Mouse (Mus musculus) thymus, postnatal 4 days (tissue): ENCODE data around the gene Ttc27.

Source experiments
- DNase-seq: peaks from one replicate; pipeline ENCODE4 v3.0.0; 2021

Gene Ttc27

GRCm38 (mm10) chr17:74753628-74754104 is 36.1 kb downstream of the Ttc27 start:
- DNase-seq, result no peak

GRCm38 (mm10) chr17:74754369-74755118 is 37.0 kb downstream of the Ttc27 start:
- DNase-seq, result peak; percentile 10

DNA sequence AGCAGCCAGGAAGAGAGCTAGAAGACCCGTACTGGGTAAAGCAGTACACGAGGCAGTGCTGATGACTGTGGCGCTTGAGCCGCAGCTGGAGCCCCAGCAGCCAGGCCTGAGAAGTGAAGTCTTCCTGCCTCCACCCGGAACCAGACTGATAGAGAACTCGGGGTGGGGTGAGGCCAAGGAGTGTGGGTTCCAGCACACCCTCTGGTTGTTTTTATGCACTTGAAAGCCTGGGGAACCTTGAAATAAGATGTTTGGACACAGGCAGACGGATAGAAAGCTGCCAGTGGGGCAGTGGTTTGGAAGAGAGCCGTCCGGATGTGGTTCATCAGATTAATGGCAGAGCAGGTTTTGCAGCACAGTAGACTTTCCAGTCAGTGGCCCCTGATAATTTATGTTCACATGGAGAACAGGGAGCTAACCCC is 51.9 kb downstream of the Ttc27 start:
- DNase-seq, result no peak

GRCm38 (mm10) chr17:74772364-74772763 is 54.8 kb downstream of the Ttc27 start:
- DNase-seq, result no peak

- DNase-seq, result no peak
These were observed 56.0 kb downstream of the Ttc27 start for GRCm38 (mm10) chr17:74773556-74773955.

DNA sequence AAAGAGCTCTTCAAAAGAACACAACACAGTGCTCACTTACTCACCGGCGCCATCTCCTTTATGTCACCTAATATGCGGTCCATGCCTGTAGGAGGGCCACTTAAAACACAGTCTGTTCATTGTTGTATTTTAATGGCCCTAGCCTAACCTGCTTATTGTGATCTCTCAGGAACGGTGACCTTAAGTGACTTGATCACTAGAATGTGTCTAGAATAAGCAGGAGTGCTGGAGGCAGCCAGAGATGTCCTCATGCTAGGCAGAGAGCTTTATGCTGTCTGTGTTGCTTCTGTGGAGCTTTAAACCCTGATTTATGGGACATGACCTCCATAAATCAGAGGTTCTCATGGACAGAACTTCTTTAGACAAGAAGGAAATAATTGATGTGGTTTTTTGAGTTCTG is 62.6 kb downstream of the Ttc27 start:
- no peak for DNase-seq

DNA sequence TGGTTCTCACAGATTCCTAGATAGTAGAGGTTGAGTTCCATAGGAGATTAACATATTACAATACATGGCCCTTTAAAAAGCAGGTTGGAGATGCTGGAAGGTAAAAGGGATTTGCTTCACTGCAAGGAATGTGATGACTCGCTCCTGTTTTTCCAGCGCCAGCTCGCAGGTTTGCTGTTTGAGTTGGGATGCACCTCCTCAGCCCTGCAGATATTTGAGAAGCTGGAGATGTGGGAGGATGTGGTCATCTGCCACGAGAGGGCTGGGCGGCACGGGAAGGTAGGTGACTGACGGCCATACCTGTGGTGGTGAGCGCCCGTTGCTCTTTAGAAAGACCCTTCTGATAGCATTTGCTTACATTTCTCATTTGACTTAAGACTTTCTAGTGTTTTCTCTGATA is 63.1 kb downstream of the Ttc27 start:
- DNase-seq, result no peak

DNA sequence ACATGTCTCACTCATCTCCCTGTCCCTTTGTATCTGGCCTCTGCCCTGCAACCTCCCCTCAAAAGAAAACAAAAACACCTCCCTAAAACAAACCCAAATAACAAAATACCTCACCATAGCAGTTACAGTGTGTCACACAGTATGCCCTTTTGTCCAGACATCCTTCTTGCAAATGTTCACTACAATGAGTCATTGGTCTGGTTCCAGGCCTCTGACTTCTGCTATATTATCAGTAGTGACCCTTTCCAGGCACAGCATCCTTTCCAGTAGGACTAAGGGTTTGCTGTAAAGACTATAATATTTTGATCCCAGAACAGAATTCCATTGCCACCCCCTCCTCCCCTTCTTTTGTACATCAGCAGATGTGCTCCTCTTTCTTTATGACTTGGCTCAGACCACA is 64.4 kb downstream of the Ttc27 start:
- no peak for DNase-seq

DNA sequence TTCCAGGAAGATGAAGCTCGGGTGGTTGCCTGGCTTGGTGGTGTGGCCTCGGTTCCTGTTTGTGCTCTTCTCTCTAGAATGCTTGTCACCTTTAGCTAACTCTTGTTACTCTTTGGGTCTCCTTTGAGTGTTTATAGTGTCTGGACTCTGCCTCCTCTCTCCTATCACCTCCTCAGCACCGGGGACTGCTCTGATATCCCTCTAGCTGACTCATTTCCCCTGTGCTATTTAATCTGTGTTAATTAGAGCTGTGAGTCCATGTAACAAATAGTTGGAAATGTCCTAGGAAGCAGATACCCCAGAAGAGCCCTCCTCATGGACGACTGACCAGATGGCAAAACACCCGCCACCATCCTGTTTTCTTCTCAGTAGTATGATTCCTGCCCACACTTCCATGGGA is 68.1 kb downstream of the Ttc27 start:
- no peak for DNase-seq

- no peak for DNase-seq
These were observed 68.7 kb downstream of the Ttc27 start for GRCm38 (mm10) chr17:74786198-74786734.

DNA sequence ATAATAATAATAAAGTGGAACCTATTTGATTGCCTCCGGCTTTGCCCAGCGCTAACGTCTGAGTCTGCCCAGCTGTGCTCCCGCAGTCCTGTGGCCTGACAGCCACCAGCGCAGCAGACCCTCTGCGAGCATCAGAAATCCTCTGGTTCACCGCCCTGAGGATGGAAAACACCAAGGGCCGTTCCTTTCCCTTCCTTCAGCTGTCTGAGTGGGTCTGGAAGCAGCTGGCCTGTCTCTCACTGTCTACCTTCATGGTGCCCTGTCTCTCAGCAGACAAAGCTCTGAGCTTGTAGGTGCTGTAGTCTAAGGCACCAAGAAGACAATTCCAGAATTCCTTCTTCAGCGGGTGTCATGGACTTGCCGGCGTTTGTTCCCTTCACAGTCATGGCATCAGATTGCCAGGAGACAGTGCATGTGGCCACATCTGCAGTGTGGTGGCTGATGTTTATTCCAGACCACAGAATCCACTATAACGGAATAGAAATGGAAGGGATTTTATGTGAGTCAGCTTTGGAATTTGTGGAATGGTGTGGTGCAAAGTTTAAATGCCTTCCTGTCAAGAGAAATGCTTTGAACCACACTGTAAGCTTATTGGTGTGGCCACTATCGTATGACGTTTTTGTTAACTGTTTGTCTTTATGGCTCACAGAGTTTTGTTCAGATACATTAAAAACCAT is 78.6 kb downstream of the Ttc27 start:
- DNase-seq, result no peak

DNA sequence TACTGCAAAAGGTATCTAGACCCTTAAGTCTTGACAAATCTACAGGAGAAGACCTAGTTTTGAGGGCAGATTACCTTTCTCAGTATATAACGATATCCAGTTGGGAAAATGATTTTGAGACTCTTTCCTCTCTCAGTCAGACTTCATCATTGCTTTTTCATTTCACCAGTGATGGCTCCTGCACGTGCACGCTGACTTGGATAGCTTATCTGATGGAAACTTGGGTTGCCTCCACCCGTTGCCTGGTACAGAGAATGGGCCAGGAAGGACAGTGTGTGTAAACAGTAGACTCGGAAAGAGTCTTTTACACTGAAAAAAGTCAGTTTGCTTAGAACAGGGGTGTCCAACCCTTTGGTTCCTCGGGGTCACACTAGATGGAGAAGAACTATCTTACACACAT is 82.3 kb downstream of the Ttc27 start:
- no peak for DNase-seq

DNA sequence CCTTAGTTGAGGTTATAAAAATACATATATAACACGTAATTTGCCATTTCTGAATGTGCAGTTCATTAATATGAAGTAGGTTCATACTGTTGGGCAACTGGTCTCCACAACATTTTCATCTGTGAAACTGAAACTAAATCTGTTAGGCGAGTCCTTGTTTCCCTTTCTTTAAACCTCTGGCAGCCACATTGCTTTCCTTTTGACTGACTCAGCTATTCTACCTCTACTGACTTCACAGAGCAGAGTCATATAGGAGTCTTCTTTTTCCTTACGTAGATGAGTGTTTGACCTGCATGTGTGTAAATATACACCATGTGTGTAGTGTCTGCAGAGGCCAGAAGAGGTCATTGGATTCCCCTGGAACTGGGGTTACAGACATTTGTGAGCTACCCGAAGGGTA is 85.2 kb downstream of the Ttc27 start:
- no peak for DNase-seq

- DNase-seq, result no peak
These were observed 86.3 kb downstream of the Ttc27 start for GRCm38 (mm10) chr17:74803835-74804234.

GRCm38 (mm10) chr17:74804321-74804930 is 86.9 kb downstream of the Ttc27 start:
- no peak for DNase-seq

- DNase-seq, result no peak
These were observed 90.1 kb downstream of the Ttc27 start for GRCm38 (mm10) chr17:74807509-74808248.

DNA sequence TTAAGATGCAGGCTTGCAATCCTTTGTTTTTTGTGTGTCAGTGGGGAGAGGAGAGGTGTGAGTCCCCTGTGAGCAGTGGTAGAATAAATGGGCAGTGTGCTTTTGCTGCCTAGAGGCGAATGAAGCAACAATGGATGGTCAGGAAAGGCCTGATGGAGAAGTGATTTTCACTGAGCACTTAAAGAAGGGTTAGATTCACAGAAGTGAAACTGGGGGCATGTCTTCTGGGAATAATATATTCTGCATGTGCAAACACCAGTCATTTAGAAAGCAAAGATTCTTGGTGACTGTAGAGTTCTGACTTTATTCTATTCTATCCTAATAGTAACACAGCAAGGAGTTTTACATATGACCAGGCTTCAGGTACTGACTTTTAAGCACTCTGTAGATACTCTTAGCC is 90.8 kb downstream of the Ttc27 start:
- no peak for DNase-seq

GRCm38 (mm10) chr17:74808901-74809300 is 91.4 kb downstream of the Ttc27 start:
- no peak for DNase-seq

DNA sequence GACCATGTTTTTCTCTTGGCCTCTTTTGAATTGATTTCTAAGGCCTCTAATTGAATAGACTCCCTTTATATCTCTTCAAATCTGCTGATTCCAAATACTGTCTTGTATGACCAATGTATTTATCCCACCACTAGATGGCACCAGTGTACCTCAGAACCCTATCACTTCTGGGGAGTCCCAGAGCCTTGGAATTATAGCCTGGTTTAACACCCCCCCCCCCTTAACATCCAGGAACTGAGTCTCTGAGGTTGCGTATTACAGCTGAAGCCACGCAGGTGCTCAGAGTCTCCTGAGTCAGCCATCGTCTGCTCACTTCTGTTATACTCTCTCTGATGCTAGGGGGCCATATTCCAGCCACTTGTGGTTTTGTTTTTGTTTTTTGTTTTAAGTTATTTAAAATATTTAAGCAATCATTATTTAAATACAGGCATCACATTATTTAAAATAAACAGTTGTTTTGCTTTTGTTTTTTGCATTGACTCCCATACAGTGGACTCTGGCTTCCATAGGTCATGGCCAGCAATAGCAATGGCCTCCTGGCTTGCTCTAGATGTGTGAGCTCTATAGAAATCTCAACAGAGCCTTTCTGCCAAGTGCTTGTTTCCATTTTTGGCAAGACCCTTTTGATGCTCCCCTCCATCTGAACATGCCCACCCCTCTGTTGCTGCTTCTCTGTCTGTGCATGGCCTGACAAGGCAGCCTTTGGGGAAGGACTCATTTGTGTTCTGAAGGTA is 93.5 kb downstream of the Ttc27 start:
- peak; percentile 20 for DNase-seq

DNA sequence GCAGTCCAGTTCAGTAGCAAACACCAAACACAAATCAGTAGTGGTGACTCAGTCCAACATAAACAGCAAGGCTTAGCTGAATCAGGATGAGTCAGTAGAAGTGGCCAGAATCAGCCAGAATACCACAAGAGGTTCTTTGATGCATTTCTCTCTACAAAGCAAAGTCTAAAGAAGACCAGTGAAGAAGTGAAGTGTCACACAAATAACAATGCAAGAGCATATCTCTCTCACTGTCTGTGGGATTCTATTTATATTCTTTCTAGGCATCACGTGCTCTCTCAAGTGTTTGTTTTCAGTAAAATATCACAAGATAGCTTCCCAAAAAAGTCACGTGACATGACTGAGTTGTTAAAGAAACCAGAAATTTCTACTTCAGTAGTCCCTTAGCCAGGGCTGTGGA is 102.2 kb downstream of the Ttc27 start:
- no peak for DNase-seq

DNA sequence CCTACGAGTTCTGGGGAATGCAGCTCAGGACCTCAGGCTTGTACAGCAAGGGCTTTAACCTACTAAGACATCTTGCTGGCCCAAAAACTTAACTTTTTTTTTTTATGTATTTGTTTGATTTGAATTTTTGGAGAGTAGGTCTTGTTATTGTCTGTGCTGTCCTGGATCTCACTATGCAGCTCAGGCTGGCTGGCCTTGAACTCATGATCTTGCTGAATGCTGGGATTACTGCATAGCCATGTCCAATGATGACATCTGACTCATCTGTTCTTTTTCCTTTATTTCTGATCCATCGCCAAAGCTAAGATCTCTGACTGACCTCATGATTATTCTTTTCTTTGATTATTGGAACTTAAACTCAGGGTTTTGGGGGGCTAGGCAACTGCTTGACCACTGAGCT is 113.3 kb downstream of the Ttc27 start:
- DNase-seq, result no peak

- no peak for DNase-seq
These were observed 124.2 kb downstream of the Ttc27 start for GRCm38 (mm10) chr17:74841721-74842120.
